Mouse (Mus musculus) forebrain, embryonic 16.5 days (tissue): ENCODE results near the gene Cbln1. TPM values are rescaled to one million over a fixed set of nuclear protein-coding genes. Genes with fewer than 3 reads are reported as not detected.

ENCODE experiments used
- ATAC-seq: fragments of 200-750 bp; cut with Nextera tagmentation; 2 replicates; pipeline ENCODE4 v1.8.0; 2017; ENCODE audit warnings: mild to moderate bottlenecking, moderate library complexity
- H3K27ac ChIP-seq: fragments of 300-500 bp; sonication (generic); 2 replicates; pipeline ENCODE4 v1.5.1; 2014; ENCODE audit warnings: low read length, control low read depth
- H3K27me3 ChIP-seq: fragments of 300-500 bp; sonication (generic); replicated peaks from 2 replicates; pipeline ENCODE4 v1.6.1; 2014; ENCODE audit warnings: low read length; ENCODE audit not compliant: control insufficient read depth, insufficient read depth
- H3K36me3 ChIP-seq: fragments of 300-500 bp; sonication (generic); 2 replicates; pipeline ENCODE4 v1.6.1; 2014; ENCODE audit not compliant: control insufficient read depth, insufficient read depth
- H3K4me1 ChIP-seq: fragments of 300-500 bp; sonication (generic); replicated peaks from 2 replicates; pipeline ENCODE4 v1.6.1; 2014; ENCODE audit warnings: low read length; ENCODE audit not compliant: control insufficient read depth, insufficient read depth
- H3K4me2 ChIP-seq: fragments of 300-500 bp; sonication (generic); 2 replicates; pipeline ENCODE4 v1.6.1; 2014; ENCODE audit warnings: mild to moderate bottlenecking, low read length, control low read depth
- H3K4me3 ChIP-seq: fragments of 300-500 bp; sonication (generic); replicated peaks from 2 replicates; pipeline ENCODE4 v1.5.1; 2014; ENCODE audit warnings: mild to moderate bottlenecking, low read length, control low read depth
- H3K9ac ChIP-seq: fragments of 300-500 bp; sonication (generic); replicated peaks from 2 replicates; pipeline ENCODE4 v1.6.1; 2014; ENCODE audit warnings: low read depth, low read length, control low read depth
- H3K9me3 ChIP-seq: fragments of 300-500 bp; sonication (generic); 2 replicates; pipeline ENCODE4 v1.6.1; 2016; ENCODE audit warnings: low read length; ENCODE audit not compliant: control insufficient read depth
- WGBS: fragments of 180-500 bp; shearing (Covaris S2); extraction: QIAGEN DNeasy Blood & Tissue Kit; methylation state at CpG from one replicate; pipeline ENCODE4 v1.1.7; 2014; 5-methylcytosine and 5-hydroxymethylcytosine counted together
- polyA plus RNA-seq: library from polyadenylated mRNA; unstranded; fragments of >200 nt; fragmentation: Nextera tagmentation; extraction: Ambion mirVana; gene quantifications from 2 replicates; pipeline ENCODE4 v1.2.1, GENCODE M21; 2015

Cbln1 gene
- 4.6 and 5.9 TPM in 2 replicates for polyA plus RNA-seq

- Histone ChIP-seq H3K9ac (peak within 1 kb of the TSS; percentile 66), H3K4me1 (peaks cover 46% of the 10 kb centered on the region), H3K4me3 (peak within 1 kb of the TSS; percentile 77), H3K9me3 (no peaks in the 10 kb centered on the region), H3K27ac (peak within 1 kb of the TSS; percentile 1; the same call in 1 of the 2 replicates), H3K36me3 (no peaks in the 10 kb centered on the region), H3K27me3 (peaks cover 52% of the 10 kb centered on the region), H3K4me2 (peak within 1 kb of the TSS; percentile 98)
- peak; percentile 95 for ATAC-seq
- WGBS, result under 1% methylated on average over 90 of the region's 122 CpGs
Measured at GRCm38 (mm10) chr8:87472271-87473236, at the start of gene Cbln1. Gene Cbln1 (minus strand): TSS chr8:87472609.

- Histone ChIP-seq H3K36me3 (no peaks in the 10 kb centered on the region), H3K27me3 (no peaks in the 10 kb centered on the region), H3K4me2 (no peak overlapping the region), H3K27ac (no peak overlapping the region), H3K9ac (no peak overlapping the region), H3K9me3 (no peaks in the 10 kb centered on the region), H3K4me1 (no peaks in the 10 kb centered on the region), H3K4me3 (no peak overlapping the region)
- no peak for ATAC-seq
- 97% methylated on average over 3 of the region's 3 CpGs for WGBS
Measured at GRCm38 (mm10) chr8:87517132-87517531, 44.7 kb upstream of the Cbln1 start.

DNA sequence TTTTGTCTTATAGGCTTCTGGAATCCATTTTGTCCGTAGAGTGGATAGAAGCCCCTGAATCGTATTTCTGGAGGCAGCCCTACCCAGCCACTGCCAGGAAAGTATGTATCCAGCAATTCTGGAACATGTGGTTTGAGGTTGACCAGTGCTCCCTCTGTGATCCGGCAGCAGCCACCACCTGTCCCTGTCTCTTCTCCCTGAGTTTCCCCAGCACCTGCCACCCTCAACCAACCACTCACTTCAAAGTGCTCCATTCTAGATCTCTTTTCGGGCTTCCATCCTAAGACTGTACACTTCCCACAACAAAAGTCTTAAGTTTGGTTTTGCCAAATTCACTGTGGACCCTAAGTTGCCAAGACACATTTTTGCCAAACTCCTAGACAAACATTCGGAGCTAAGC lies 41.4 kb upstream of the Cbln1 start:
- Histone ChIP-seq H3K4me1 (no peaks in the 10 kb centered on the region), H3K4me3 (no peak overlapping the region), H3K27me3 (no peaks in the 10 kb centered on the region), H3K36me3 (no peaks in the 10 kb centered on the region), H3K9ac (no peak overlapping the region), H3K9me3 (no peaks in the 10 kb centered on the region), H3K27ac (no peak overlapping the region), H3K4me2 (no peak overlapping the region)
- 93% methylated on average over 5 of the region's 5 CpGs for WGBS
- no peak for ATAC-seq

GRCm38 (mm10) chr8:87513350-87513749 lies 40.9 kb upstream of the Cbln1 start:
- 81% methylated on average over 3 of the region's 3 CpGs for WGBS
- no peak overlapping the region for H3K9ac ChIP-seq
- no peaks in the 10 kb centered on the region for H3K36me3 ChIP-seq
- H3K27me3 ChIP-seq, result no peaks in the 10 kb centered on the region
- H3K4me1 ChIP-seq, result no peaks in the 10 kb centered on the region
- ATAC-seq, result no peak
- no peaks in the 10 kb centered on the region for H3K9me3 ChIP-seq
- no peak overlapping the region for H3K27ac ChIP-seq
- H3K4me3 ChIP-seq, result no peak overlapping the region
- H3K4me2 ChIP-seq, result no peak overlapping the region

GRCm38 (mm10) chr8:87512636-87513035 lies 40.2 kb upstream of the Cbln1 start:
- H3K36me3 ChIP-seq, result no peaks in the 10 kb centered on the region
- no peak overlapping the region for H3K27ac ChIP-seq
- 89% methylated on average over 6 of the region's 6 CpGs for WGBS
- H3K4me1 ChIP-seq, result no peaks in the 10 kb centered on the region
- no peak for ATAC-seq
- no peak overlapping the region for H3K4me2 ChIP-seq
- no peak overlapping the region for H3K9ac ChIP-seq
- H3K9me3 ChIP-seq, result no peaks in the 10 kb centered on the region
- H3K4me3 ChIP-seq, result no peak overlapping the region
- no peaks in the 10 kb centered on the region for H3K27me3 ChIP-seq

DNA sequence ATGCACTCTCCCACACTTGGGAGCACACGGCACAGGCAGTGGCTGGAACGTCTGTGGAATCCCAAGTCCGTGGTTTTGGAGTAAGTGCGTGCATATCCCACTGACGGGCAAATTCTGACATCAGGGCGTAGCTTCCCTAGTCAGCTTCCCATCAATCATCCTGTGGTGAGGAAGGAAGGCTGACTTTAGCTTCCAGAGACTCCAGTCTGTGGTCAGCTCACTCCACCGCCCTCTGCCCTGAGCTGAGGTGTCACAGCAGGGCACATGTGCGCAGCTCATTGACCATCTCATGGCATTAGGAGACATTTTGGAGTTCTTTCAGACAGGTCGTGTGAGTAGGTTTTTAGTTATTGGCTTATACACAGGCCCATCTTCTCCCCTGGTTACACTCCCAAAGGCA lies 34.6 kb upstream of the Cbln1 start:
- H3K4me2 ChIP-seq, result no peak overlapping the region
- no peaks in the 10 kb centered on the region for H3K4me1 ChIP-seq
- WGBS, result 80% methylated on average over 9 of the region's 9 CpGs
- H3K9me3 ChIP-seq, result no peaks in the 10 kb centered on the region
- H3K27me3 ChIP-seq, result no peaks in the 10 kb centered on the region
- no peak overlapping the region for H3K4me3 ChIP-seq
- H3K9ac ChIP-seq, result no peak overlapping the region
- no peak for ATAC-seq
- H3K36me3 ChIP-seq, result no peaks in the 10 kb centered on the region
- no peak overlapping the region for H3K27ac ChIP-seq

DNA sequence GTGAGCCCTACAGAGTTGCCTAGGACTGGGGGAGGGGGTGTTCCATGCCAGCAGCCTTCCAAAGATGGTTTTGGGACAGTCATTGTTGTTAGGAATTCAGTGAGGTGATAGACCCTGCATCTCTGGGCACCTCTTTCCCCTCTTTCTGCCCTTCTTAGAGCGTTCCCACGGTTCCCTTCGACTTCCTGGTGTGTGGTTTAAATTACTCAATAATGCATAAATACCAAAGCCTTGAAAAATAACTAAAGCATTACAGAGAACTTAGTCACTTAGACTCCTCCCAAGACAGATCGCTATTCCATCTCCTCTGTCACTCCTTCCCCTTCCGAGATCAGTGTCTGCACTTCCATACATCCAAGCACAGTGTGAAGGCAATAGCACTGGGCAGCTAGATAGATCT lies 32.0 kb upstream of the Cbln1 start:
- no peak for ATAC-seq
- WGBS, result 71% methylated on average over 5 of the region's 5 CpGs

DNA sequence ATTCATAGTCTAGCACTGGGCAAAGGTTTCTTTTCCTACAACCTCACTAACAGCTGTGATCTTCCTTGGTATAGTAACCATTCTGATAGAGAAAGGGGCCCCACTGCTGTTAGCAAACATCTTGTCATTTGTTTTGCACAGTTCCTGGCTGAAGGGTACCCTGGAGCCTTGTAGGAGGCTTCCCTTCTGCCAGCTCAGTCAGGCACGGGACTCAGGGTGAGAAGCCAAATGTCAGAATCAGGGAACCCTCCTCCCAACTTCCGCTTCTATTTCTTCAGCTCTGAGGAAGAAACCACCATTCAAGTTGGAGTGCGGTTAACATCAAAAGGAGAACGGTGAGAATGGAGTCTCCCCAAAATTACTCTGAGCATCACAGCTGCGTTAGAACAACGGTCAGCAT lies 30.3 kb upstream of the Cbln1 start:
- H3K27me3 ChIP-seq, result no peaks in the 10 kb centered on the region
- H3K4me2 ChIP-seq, result no peak overlapping the region
- no peak overlapping the region for H3K27ac ChIP-seq
- WGBS, result 74% methylated on average over 6 of the region's 6 CpGs
- no peak for ATAC-seq
- no peaks in the 10 kb centered on the region for H3K4me1 ChIP-seq
- no peaks in the 10 kb centered on the region for H3K36me3 ChIP-seq
- H3K9me3 ChIP-seq, result no peaks in the 10 kb centered on the region
- no peak overlapping the region for H3K9ac ChIP-seq
- H3K4me3 ChIP-seq, result no peak overlapping the region

More for the DNA sequence above, 32.0 kb upstream of the Cbln1 start:
- no peak overlapping the region for H3K9ac ChIP-seq
- no peak overlapping the region for H3K4me3 ChIP-seq
- no peaks in the 10 kb centered on the region for H3K36me3 ChIP-seq
- no peaks in the 10 kb centered on the region for H3K27me3 ChIP-seq
- H3K4me1 ChIP-seq, result no peaks in the 10 kb centered on the region
- H3K4me2 ChIP-seq, result no peak overlapping the region
- H3K9me3 ChIP-seq, result no peaks in the 10 kb centered on the region
- H3K27ac ChIP-seq, result no peak overlapping the region

- no peaks in the 10 kb centered on the region for H3K27me3 ChIP-seq
- H3K4me2 ChIP-seq, result no peak overlapping the region
- ATAC-seq, result no peak
- no peak overlapping the region for H3K4me3 ChIP-seq
- H3K9me3 ChIP-seq, result no peaks in the 10 kb centered on the region
- H3K36me3 ChIP-seq, result no peaks in the 10 kb centered on the region
- H3K27ac ChIP-seq, result no peak overlapping the region
- WGBS, result 85% methylated on average over 6 of the region's 6 CpGs
- no peaks in the 10 kb centered on the region for H3K4me1 ChIP-seq
- no peak overlapping the region for H3K9ac ChIP-seq
Measured at GRCm38 (mm10) chr8:87497641-87498040, 25.2 kb upstream of the Cbln1 start.
